Mouse (Mus musculus) neural tube, embryonic 12.5 days (tissue): ENCODE data around the gene Srrm2. TPM values are rescaled to one million over a fixed set of nuclear protein-coding genes. Genes with fewer than 3 reads are reported as not detected.

Experiments used
- microRNA-seq: library from miRNA; unstranded; fragments of <30 nt; microRNA quantifications from one replicate; pipeline ENCODE4, GENCODE M21; 2017
- polyA plus RNA-seq: library from polyadenylated mRNA; unstranded; fragments of >200 nt; fragmentation: Nextera tagmentation; extraction: Ambion mirVana; gene quantifications from 2 replicates; pipeline ENCODE4 v1.2.1, GENCODE M21; 2016

Gene Srrm2
- polyA plus RNA-seq, 1 experiment from 2014 or later, result 617 TPM

Small RNA genes lying within 50 kb of the gene (microRNA-seq; reads per million reads assigned to microRNA genes)
- 2.4 reads per million, percentile 4 among the genes with 10 or more reads in this experiment for gene Mir5125

Other genes starting within 250 kb of the Srrm2 start
- gene Zfp213, start 226.3 kb upstream of the Srrm2 start, polyA plus RNA-seq, result 21.3 and 22.6 TPM in 2 replicates
- gene Zfp13, start 191.0 kb upstream of the Srrm2 start, polyA plus RNA-seq, result 23.8 and 26.6 TPM in 2 replicates
- 0.32 TPM in 1 of 2 replicates, not detected in the other for gene Zscan10, start 189.7 kb upstream of the Srrm2 start, polyA plus RNA-seq
- gene Mmp25, start 145.3 kb upstream of the Srrm2 start, polyA plus RNA-seq, result 1.6 TPM in 2 replicates
- 0.42 and 0.80 TPM in 2 replicates for gene Bicdl2, start 130.0 kb upstream of the Srrm2 start, polyA plus RNA-seq
- 69.2 and 74.4 TPM in 2 replicates for gene Hcfc1r1, start 116.9 kb upstream of the Srrm2 start, polyA plus RNA-seq
- 54.0 and 57.6 TPM in 2 replicates for gene Thoc6, start 116.7 kb upstream of the Srrm2 start, polyA plus RNA-seq
- gene Tnfrsf12a, start 113.1 kb upstream of the Srrm2 start, polyA plus RNA-seq, result 3.1 and 3.9 TPM in 2 replicates
- 2.7 and 3.6 TPM in 2 replicates for gene Cldn6, start 111.3 kb upstream of the Srrm2 start, polyA plus RNA-seq
- 0.74 and 1.9 TPM in 2 replicates for gene Cldn9, start 106.5 kb upstream of the Srrm2 start, polyA plus RNA-seq
- gene 1520401A03Rik, start 67.7 kb upstream of the Srrm2 start, polyA plus RNA-seq, result 0.79 and 1.1 TPM in 2 replicates
- gene Pkmyt1, start 64.2 kb upstream of the Srrm2 start, polyA plus RNA-seq, result 32.7 and 34.1 TPM in 2 replicates
- 41.7 and 41.8 TPM in 2 replicates for gene Paqr4, start 49.7 kb upstream of the Srrm2 start, polyA plus RNA-seq
- gene Kremen2, start 44.7 kb upstream of the Srrm2 start, polyA plus RNA-seq, result 5.8 and 6.1 TPM in 2 replicates
- gene Flywch1, start 18.9 kb upstream of the Srrm2 start, polyA plus RNA-seq, result 234 and 241 TPM in 2 replicates
- 47.0 and 47.5 TPM in 2 replicates for gene Flywch2, start 4.5 kb upstream of the Srrm2 start, polyA plus RNA-seq
- gene Elob, start 38.6 kb downstream of the Srrm2 start, polyA plus RNA-seq, result 1,078 and 1,213 TPM in 2 replicates
- not detected in 2 replicates for gene Prss33, start 45.5 kb downstream of the Srrm2 start, polyA plus RNA-seq
- not detected in 2 replicates for gene Prss32, start 53.3 kb downstream of the Srrm2 start, polyA plus RNA-seq
- gene Prss41, start 53.6 kb downstream of the Srrm2 start, polyA plus RNA-seq, result 1.2 and 1.7 TPM in 2 replicates
- not detected in 2 replicates for gene Prss21, start 77.5 kb downstream of the Srrm2 start, polyA plus RNA-seq
- not detected in 2 replicates for gene Dcpp1, start 90.3 kb downstream of the Srrm2 start, polyA plus RNA-seq
- gene Dcpp2, start 90.3 kb downstream of the Srrm2 start, polyA plus RNA-seq, result not detected in 2 replicates
- gene Dcpp3, start 126.9 kb downstream of the Srrm2 start, polyA plus RNA-seq, result not detected in 2 replicates
- not detected in 2 replicates for gene Sbp, start 151.1 kb downstream of the Srrm2 start, polyA plus RNA-seq
- gene Sbpl, start 164.7 kb downstream of the Srrm2 start, polyA plus RNA-seq, result not detected in 2 replicates
- not detected in 2 replicates for gene Prss30, start 190.0 kb downstream of the Srrm2 start, polyA plus RNA-seq
- gene Prss22, start 207.6 kb downstream of the Srrm2 start, polyA plus RNA-seq, result 0.24 TPM in 1 of 2 replicates, not detected in the other
- 0.15 and 0.35 TPM in 2 replicates for gene Prss27, start 247.6 kb downstream of the Srrm2 start, polyA plus RNA-seq